Mouse (Mus musculus): Measurements from ENCODE around the gene Ccdc13. TPM values are rescaled to one million over a fixed set of nuclear protein-coding genes. Genes with fewer than 3 reads are reported as not detected.

Ccdc13 gene
- total and polyA plus RNA-seq, 3 experiments, result not detected

DNA sequence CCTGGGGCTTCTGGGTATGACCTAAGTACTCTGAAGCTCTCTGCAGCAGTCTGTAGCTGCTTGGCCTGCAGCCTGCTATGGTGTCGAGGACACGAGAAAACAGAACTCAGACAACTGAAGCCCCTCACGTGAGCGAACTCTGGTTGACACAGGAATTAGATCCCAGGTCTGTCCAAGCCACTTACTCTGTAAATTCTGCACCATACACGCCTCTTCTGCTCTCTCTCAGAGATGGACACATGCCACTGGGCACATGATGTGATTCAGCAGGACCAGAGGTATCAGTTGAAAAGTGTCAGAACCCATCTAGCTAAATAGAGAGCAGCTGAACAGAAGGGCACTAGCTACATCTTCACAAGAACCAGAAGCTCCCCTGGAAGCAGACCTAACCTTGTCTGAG is 66.8 kb downstream of the Ccdc13 start:
- Histone ChIP-seq H3K27ac (ENCODE audit: control insufficient read depth, low read depth, low read length) (no peak overlapping the region), H3K36me3 (ENCODE audit: control insufficient read depth in 1 of 2, insufficient read depth in 2 of 2, low read length in 2 of 2) (no peaks in the 10 kb centered on the region), H3K9ac (ENCODE audit: control insufficient read depth, low read depth, low read length, poor library complexity, severe bottlenecking) (no peak overlapping the region), H3K4me3 (ENCODE audit: control insufficient read depth in 1 of 2, insufficient read depth in 1 of 2, low read depth in 2 of 2, low read length in 2 of 2) (no peak overlapping the region), H3K9me3 (replicated peaks; ENCODE audit: insufficient read depth, low read length) (no peaks in the 10 kb centered on the region), H3K4me1 (ENCODE audit: control insufficient read depth in 1 of 2, insufficient read depth in 2 of 2, low read length in 2 of 2) (no peaks in the 10 kb centered on the region), H3K79me2 (ENCODE audit: control insufficient read depth, insufficient read depth, low read length, poor library complexity) (no peaks in the 10 kb centered on the region), H3K27me3 (ENCODE audit: control insufficient read depth in 1 of 2, insufficient read depth in 2 of 2, low read length in 2 of 2) (no peaks in the 10 kb centered on the region)
- TF ChIP-seq CHD2 (IDR thresholded peaks at IDR 0.05; ENCODE audit: low read length) (no peak), NRF1 (IDR thresholded peaks at IDR 0.05; ENCODE audit: insufficient read depth, low read depth, low read length, poor library complexity, severe bottlenecking) (no peak), ZNF384 (IDR thresholded peaks at IDR 0.05; ENCODE audit: low read depth, low read length) (no peak)
- no peak for DNase-seq (ENCODE audit: low read depth, low spot score)

DNA sequence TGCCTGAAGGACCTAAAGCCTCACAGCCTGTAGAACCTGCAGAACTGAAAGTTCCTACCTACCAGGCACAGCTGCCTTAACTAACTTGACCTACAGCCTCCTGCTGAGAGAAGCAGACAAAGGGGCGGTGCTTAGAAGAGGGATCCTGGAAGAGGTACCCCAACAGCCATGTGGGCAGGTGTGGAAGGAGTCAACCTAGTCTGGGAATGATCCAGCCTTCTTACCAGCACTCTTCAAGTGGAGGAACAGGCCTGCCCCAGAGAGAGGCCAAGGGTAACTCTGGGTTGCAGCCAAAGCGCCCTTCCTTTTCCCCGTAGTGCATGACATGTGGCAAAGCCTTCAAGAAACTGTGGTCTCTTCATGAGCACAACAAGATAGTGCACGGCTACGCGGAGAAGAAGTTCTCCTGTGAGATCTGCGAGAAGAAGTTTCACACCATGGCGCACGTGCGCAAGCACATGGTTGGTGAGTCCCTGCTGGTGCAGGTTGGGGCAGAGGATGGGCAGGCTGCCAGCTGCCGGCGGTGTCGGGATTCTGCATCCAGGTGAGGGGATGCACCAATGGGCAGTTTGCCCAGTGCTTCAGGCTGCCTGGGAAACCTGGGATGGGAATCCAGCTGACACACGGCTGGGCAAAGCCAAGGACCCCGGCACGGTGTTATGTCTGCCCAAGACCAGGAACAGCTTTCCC is 74.0 kb downstream of the Ccdc13 start:
- TF ChIP-seq HCFC1 (IDR thresholded peaks at IDR 0.05; ENCODE audit: low read depth, low read length) (no peak), USF1 (IDR thresholded peaks at IDR 0.05; ENCODE audit: low read depth, low read length) (no peak), RAD21 (IDR thresholded peaks at IDR 0.05; ENCODE audit: low read depth, low read length) (no peak), ZC3H11A (IDR thresholded peaks at IDR 0.05; ENCODE audit: low read depth, low read length) (no peak), TCF12 (IDR thresholded peaks at IDR 0.05; ENCODE audit: low read depth, low read length) (no peak), MYB (IDR thresholded peaks at IDR 0.05; ENCODE audit: low read depth, low read length) (no peak), ZMIZ1 (IDR thresholded peaks at IDR 0.05; ENCODE audit: low read depth, low read length) (no peak), MXI1 (IDR thresholded peaks at IDR 0.05; ENCODE audit: low read depth, low read length) (no peak), SIN3A (IDR thresholded peaks at IDR 0.05; ENCODE audit: low read length) (no peak), NELFE (IDR thresholded peaks at IDR 0.05; ENCODE audit: low read depth, low read length) (no peak), JUND (IDR thresholded peaks at IDR 0.05; ENCODE audit: low read depth, low read length) (no peak), POLR2AphosphoS2 (IDR thresholded peaks at IDR 0.05; ENCODE audit: low read length) (no peak), USF2 (IDR thresholded peaks at IDR 0.05; ENCODE audit: borderline replicate concordance in 1 of 2, insufficient read depth in 1 of 2, low read depth in 1 of 2, low read length in 2 of 2) (no peak), MAZ (IDR thresholded peaks at IDR 0.05; ENCODE audit: low read depth, low read length) (no peak), MAX (IDR thresholded peaks at IDR 0.05; ENCODE audit: low read length) (no peak), EP300 (IDR thresholded peaks at IDR 0.05; ENCODE audit: low read depth in 1 of 2, low read length in 2 of 2) (no peak), E2F4 (IDR thresholded peaks at IDR 0.05; ENCODE audit: borderline replicate concordance, low read depth, low read length) (no peak), BHLHE40 (IDR thresholded peaks at IDR 0.05; ENCODE audit: borderline replicate concordance, low read depth, low read length) (no peak), RCOR1 (IDR thresholded peaks at IDR 0.05; ENCODE audit: low read depth, low read length) (no peak), MAFK (IDR thresholded peaks at IDR 0.05; ENCODE audit: borderline replicate concordance, low read depth, low read length) (no peak)
- Histone ChIP-seq H3K9ac (ENCODE audit: control insufficient read depth, low read depth, low read length, poor library complexity, severe bottlenecking) (no peak overlapping the region), H3K79me2 (ENCODE audit: control insufficient read depth, insufficient read depth, low read length, poor library complexity) (no peaks in the 10 kb centered on the region), H3K4me3 (ENCODE audit: control insufficient read depth in 1 of 2, insufficient read depth in 1 of 2, low read depth in 2 of 2, low read length in 2 of 2) (no peak overlapping the region), H3K9me3 (replicated peaks; ENCODE audit: insufficient read depth, low read length) (no peaks in the 10 kb centered on the region), H3K4me1 (ENCODE audit: control insufficient read depth in 1 of 2, insufficient read depth in 2 of 2, low read length in 2 of 2) (no peaks in the 10 kb centered on the region), H3K27me3 (ENCODE audit: control insufficient read depth in 1 of 2, insufficient read depth in 2 of 2, low read length in 2 of 2) (no peaks in the 10 kb centered on the region), H3K27ac (ENCODE audit: control insufficient read depth, low read depth, low read length) (no peak overlapping the region), H3K36me3 (ENCODE audit: control insufficient read depth in 1 of 2, insufficient read depth in 2 of 2, low read length in 2 of 2) (no peaks in the 10 kb centered on the region)
- no peak for DNase-seq (ENCODE audit: low read depth, low spot score)
